Mouse (Mus musculus) hindbrain, embryonic 10.5 days (tissue): ENCODE results near the gene Gm10670. TPM values are rescaled to one million over a fixed set of nuclear protein-coding genes. Genes with fewer than 3 reads are reported as not detected.
"Not testable (repeated sequence)": the region's sequence is repeated elsewhere in the genome, so short reads cannot be mapped to it uniquely, and the experiment has no call there.

ENCODE experiments used
- DNase-seq: peaks from one replicate; pipeline ENCODE4 v3.0.0-alpha.2; 2017; ENCODE audit warnings: low spot score
- H3K27ac ChIP-seq: fragments of 300-500 bp; sonication (generic); 2 replicates; pipeline ENCODE4 v1.5.1; 2016; ENCODE audit warnings: mild to moderate bottlenecking, moderate library complexity
- H3K27me3 ChIP-seq: fragments of 300-500 bp; sonication (generic); 2 replicates; pipeline ENCODE4 v1.6.1; 2016; ENCODE audit warnings: mild to moderate bottlenecking; ENCODE audit not compliant: poor library complexity, insufficient read depth, severe bottlenecking
- H3K36me3 ChIP-seq: fragments of 300-500 bp; sonication (generic); 2 replicates; pipeline ENCODE4 v1.6.1; 2016; ENCODE audit warnings: mild to moderate bottlenecking, moderate library complexity
- H3K4me1 ChIP-seq: fragments of 300-500 bp; sonication (generic); replicated peaks from 2 replicates; pipeline ENCODE4 v1.6.1; 2016; ENCODE audit warnings: mild to moderate bottlenecking
- H3K4me3 ChIP-seq: fragments of 300-500 bp; sonication (generic); 2 replicates; pipeline ENCODE4 v1.5.1; 2016; ENCODE audit warnings: mild to moderate bottlenecking, moderate library complexity
- H3K9me3 ChIP-seq: fragments of 300-500 bp; sonication (generic); 2 replicates; pipeline ENCODE4 v1.6.1; 2016; ENCODE audit warnings: mild to moderate bottlenecking, moderate library complexity
- WGBS: fragments of 180-500 bp; shearing (Covaris S2); methylation state at CpG from one replicate; pipeline ENCODE4 v1.1.7; 2016; 5-methylcytosine and 5-hydroxymethylcytosine counted together
- polyA plus RNA-seq: library from polyadenylated mRNA; unstranded; fragments of >200 nt; fragmentation: Nextera tagmentation; extraction: Ambion mirVana; gene quantifications from 2 replicates; pipeline ENCODE4 v1.2.1, GENCODE M21; 2016

Gm10670 gene
- not detected in 2 replicates for polyA plus RNA-seq

DNA sequence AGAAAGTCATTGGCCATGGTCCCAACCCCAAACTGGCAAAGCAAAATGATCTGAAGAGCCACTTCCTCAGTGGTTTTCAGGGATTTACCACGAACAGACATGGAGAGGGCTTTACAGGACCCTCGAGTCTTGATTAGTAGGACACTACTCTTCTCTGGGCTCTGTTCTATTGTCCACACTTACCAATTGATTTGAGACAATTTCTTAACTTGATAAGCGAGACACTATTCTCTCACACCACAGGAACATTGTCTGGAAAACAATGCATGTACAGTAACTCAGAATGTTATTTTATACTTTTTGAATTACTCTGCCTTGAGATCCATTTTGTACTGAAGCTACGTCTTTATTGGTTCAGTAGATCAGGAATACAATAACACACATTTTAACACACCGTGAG, at the start of gene Gm10670:
Gene Gm10670, minus strand, starts transcription at position 101 of the 400 bp plus-strand sequence.
- not testable (repeated sequence) for H3K9me3 ChIP-seq, H3K27me3 ChIP-seq, H3K36me3 ChIP-seq, H3K4me3 ChIP-seq, DNase-seq, H3K27ac ChIP-seq, H3K4me1 ChIP-seq
- WGBS, result no CpG with 5 or more reads among the region's 5 CpGs

DNA sequence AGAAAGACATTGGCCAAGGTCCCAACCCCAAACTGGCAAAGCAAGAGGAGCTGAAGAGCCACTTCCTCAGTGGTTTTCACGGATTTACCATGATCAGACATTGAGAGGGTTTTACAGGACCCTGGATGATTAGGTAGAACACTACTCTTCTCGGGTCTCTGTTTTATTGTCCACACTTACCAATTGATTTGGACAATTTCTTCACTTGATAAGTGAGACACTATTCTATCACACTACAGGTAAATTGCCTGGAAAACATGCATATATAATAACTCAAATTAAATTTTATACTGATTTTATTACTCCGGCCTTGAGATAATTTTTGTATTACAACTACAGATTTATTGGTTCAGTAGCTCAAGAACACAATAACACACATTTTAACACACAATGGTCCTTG, 35.7 kb upstream of the Gm10670 start, which contains the start of gene Vmn1r103:
Gene Vmn1r103, minus strand, starts transcription at position 101 of the 400 bp plus-strand sequence.
- not testable (repeated sequence) for H3K27me3 ChIP-seq, H3K4me1 ChIP-seq, H3K36me3 ChIP-seq, H3K9me3 ChIP-seq, H3K4me3 ChIP-seq, H3K27ac ChIP-seq, DNase-seq
- WGBS, result no CpG with 5 or more reads among the region's 3 CpGs

DNA sequence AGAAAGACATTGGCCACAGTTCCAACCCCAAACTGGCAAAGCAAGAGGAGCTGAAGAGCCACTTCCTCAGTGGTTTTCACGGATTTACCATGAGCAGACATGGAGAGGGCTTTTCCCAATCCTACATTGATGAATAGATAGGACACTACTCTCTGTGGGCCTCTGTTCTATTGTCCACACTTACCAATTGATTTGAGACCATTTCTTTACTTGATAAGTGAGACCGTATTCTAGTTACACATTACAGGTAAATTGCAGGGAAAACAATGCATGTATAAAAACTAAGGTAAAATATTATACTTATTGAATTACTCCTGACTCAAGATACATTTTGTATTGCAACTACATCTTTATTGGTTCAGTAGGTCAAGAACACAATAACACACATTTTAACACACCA, 32.2 kb downstream of the Gm10670 start, which contains the start of gene Vmn1r101:
Gene Vmn1r101, minus strand, starts transcription at position 101 of the 400 bp plus-strand sequence.
- H3K4me3 ChIP-seq, H3K27me3 ChIP-seq, H3K4me1 ChIP-seq, H3K9me3 ChIP-seq, H3K36me3 ChIP-seq, DNase-seq, H3K27ac ChIP-seq: not testable (repeated sequence)
- no CpG with 5 or more reads among the region's 2 CpGs for WGBS

Other genes starting within 250 kb of the Gm10670 start
- gene Gm4498, start 241.1 kb downstream of the Gm10670 start, polyA plus RNA-seq, result not detected in 2 replicates
- gene Gm5890, start 212.1 kb downstream of the Gm10670 start, polyA plus RNA-seq, result not detected in 2 replicates
- gene Gm4133, start 140.9 kb downstream of the Gm10670 start, polyA plus RNA-seq, result not detected in 2 replicates
- not detected in 2 replicates for gene Gm5728, start 99.5 kb downstream of the Gm10670 start, polyA plus RNA-seq
- gene Vmn1r100, start 57.0 kb downstream of the Gm10670 start, polyA plus RNA-seq, result not detected in 2 replicates
- not detected in 2 replicates for gene Vmn1r101, start 32.3 kb downstream of the Gm10670 start, polyA plus RNA-seq
- gene Vmn1r103, start 35.6 kb upstream of the Gm10670 start, polyA plus RNA-seq, result not detected in 2 replicates
- gene Vmn1r104, start 58.9 kb upstream of the Gm10670 start, polyA plus RNA-seq, result not detected in 2 replicates
- gene Gm5726, start 70.8 kb upstream of the Gm10670 start, polyA plus RNA-seq, result not detected in 2 replicates
- not detected in 2 replicates for gene Gm4141, start 101.3 kb upstream of the Gm10670 start, polyA plus RNA-seq
- gene Gm4513, start 124.1 kb upstream of the Gm10670 start, polyA plus RNA-seq, result not detected in 2 replicates
- not detected in 2 replicates for gene Vmn1r107, start 194.0 kb upstream of the Gm10670 start, polyA plus RNA-seq
- gene Vmn1r111, start 228.3 kb upstream of the Gm10670 start, polyA plus RNA-seq, result not detected in 2 replicates